ENCODE assay signal across 13 mouse cellular contexts in the genomic region with DNA sequence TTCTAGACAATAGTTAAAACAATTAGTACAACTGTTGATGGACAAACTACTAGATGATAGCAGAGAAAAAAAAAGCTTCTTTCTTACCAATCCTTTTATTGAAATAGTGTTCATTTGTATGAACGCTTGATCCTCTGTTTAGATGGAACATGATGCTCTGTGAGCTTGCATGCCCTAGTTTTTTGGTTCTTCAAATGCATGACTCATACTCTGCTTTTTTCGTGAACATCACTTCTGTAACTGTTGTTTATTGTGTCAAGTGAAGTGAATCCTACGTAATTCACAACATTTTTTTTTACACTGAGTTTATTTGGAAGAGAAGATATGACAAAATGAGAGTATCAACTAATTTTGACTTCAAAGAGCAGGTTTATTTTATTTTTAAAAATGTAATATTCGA.
"Had no signal": no experiment of that assay in that cellular context is flagged by ENCODE, and none has a peak within 500 bp of the region (broad histone marks: within the 10 kb centered on the region; RNA-seq: fewer than 3 reads in every experiment).

No protein-coding gene starts in this region.

- DNase-seq: gastrocnemius, adult 2 months; gastrocnemius, postnatal 10 days; gastrocnemius, postnatal 25 days; heart, adult 18-20 months; heart, postnatal 10 days; heart, postnatal 4 days; kidney, adult 18-20 months; kidney, adult 8-10 months; kidney, postnatal 10 days; kidney, postnatal 25 days; kidney, postnatal 4 days; liver; liver, embryonic 13.5 days had no signal
